Mouse (Mus musculus) hindbrain, embryonic 13.5 days (tissue): ENCODE data around the gene Ly6g5c. TPM values are rescaled to one million over a fixed set of nuclear protein-coding genes. Genes with fewer than 3 reads are reported as not detected.
"Not testable (repeated sequence)": the region's sequence is repeated elsewhere in the genome, so short reads cannot be mapped to it uniquely, and the experiment has no call there.

ENCODE experiments used
- ATAC-seq: fragments of 200-750 bp; cut with Nextera tagmentation; 2 replicates; pipeline ENCODE4 v1.8.0; 2017; ENCODE audit warnings: moderate TSS enrichment; ENCODE audit not compliant: low FRiP score
- H3K27ac ChIP-seq: fragments of 300-500 bp; sonication (generic); 2 replicates; pipeline ENCODE4 v1.5.1; 2015; ENCODE audit warnings: inconsistent platforms, mild to moderate bottlenecking, moderate library complexity
- H3K27me3 ChIP-seq: fragments of 300-500 bp; sonication (generic); 2 replicates; pipeline ENCODE4 v1.6.1; 2015; ENCODE audit warnings: mild to moderate bottlenecking, inconsistent platforms
- H3K36me3 ChIP-seq: fragments of 300-500 bp; sonication (generic); 2 replicates; pipeline ENCODE4 v1.6.1; 2015; ENCODE audit warnings: mild to moderate bottlenecking, inconsistent platforms
- H3K4me1 ChIP-seq: fragments of 300-500 bp; sonication (generic); replicated peaks from 2 replicates; pipeline ENCODE4 v1.6.1; 2015; ENCODE audit warnings: inconsistent platforms
- H3K4me2 ChIP-seq: fragments of 300-500 bp; sonication (generic); 2 replicates; pipeline ENCODE4 v1.6.1; 2015; ENCODE audit warnings: inconsistent platforms, mild to moderate bottlenecking, moderate library complexity
- H3K4me3 ChIP-seq: fragments of 300-500 bp; sonication (generic); 2 replicates; pipeline ENCODE4 v1.5.1; 2015; ENCODE audit warnings: mild to moderate bottlenecking, inconsistent platforms
- H3K9ac ChIP-seq: fragments of 300-500 bp; sonication (generic); 2 replicates; pipeline ENCODE4 v1.6.1; 2015; ENCODE audit warnings: mild to moderate bottlenecking, inconsistent platforms
- H3K9me3 ChIP-seq: fragments of 300-500 bp; sonication (generic); 2 replicates; pipeline ENCODE4 v1.6.1; 2016; ENCODE audit warnings: inconsistent platforms
- WGBS: fragments of 180-500 bp; shearing (Covaris S2); methylation state at CpG from one replicate; pipeline ENCODE4 v1.1.7; 2015; 5-methylcytosine and 5-hydroxymethylcytosine counted together
- polyA plus RNA-seq: library from polyadenylated mRNA; unstranded; fragments of >200 nt; fragmentation: Nextera tagmentation; extraction: Ambion mirVana; gene quantifications from 2 replicates; pipeline ENCODE4 v1.2.1, GENCODE M21; 2015

Ly6g5c gene
- polyA plus RNA-seq, 1 experiment from 2014 or later: 0.36 TPM

GRCm38 (mm10) chr17:35121871-35122303 is 13.8 kb downstream of the Ly6g5c start, which contains the start of gene Csnk2b:
Gene Csnk2b (minus strand): TSS chr17:35122053.
- H3K4me3 ChIP-seq: peak within 1 kb of the TSS; percentile 93
- peaks cover 41% of the 10 kb centered on the region for H3K36me3 ChIP-seq
- peak; percentile 63 for ATAC-seq
- peak within 1 kb of the TSS; percentile 94 for H3K27ac ChIP-seq
- H3K9me3 ChIP-seq: no peaks in the 10 kb centered on the region
- peaks cover 38% of the 10 kb centered on the region for H3K4me1 ChIP-seq
- H3K4me2 ChIP-seq: peak within 1 kb of the TSS; percentile 91
- no peaks in the 10 kb centered on the region for H3K27me3 ChIP-seq
- H3K9ac ChIP-seq: peak within 1 kb of the TSS; percentile 97
- WGBS: under 1% methylated on average over 19 of the region's 19 CpGs

- 94% methylated on average over 9 of the region's 9 CpGs for WGBS
- H3K4me2 ChIP-seq, H3K27ac ChIP-seq, H3K27me3 ChIP-seq, H3K9ac ChIP-seq, H3K4me3 ChIP-seq, H3K9me3 ChIP-seq, ATAC-seq: not testable (repeated sequence)
- H3K4me1 ChIP-seq: peaks cover 49% of the 10 kb centered on the region
- peaks cover 33% of the 10 kb centered on the region for H3K36me3 ChIP-seq
These were observed 15.2 kb downstream of the Ly6g5c start for GRCm38 (mm10) chr17:35123287-35123686.

DNA sequence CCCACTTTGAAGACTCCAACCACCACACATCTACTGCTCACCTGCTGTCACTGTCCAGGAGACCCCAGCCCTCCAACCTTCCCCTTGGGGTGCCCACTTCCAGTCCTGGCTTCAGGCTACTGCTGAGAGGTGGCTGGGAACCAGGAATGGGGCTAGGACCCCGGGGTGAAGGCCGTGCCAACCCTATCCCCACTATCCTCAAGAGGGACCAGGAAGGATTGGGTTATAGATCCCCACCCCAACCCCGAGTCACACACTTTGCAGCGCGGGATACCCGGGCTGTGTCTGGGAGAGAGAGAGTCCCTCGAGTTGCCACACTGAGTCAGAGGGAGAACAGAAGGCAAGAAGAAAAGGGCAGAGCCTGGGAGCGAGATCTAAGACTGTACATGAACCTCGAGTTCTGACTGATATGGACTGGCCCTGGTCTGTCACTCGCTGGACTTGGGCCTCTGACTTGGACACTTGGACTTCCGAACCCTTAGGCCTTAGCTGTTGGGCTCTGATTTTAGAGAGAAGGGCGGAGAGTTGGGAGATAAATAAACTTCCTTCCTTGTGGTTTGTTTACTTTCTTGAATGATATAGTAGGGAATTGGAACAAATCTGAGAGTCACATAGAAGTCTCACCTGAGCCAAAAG is 16.3 kb downstream of the Ly6g5c start:
- H3K27ac ChIP-seq, ATAC-seq: not testable (repeated sequence)
- 95% methylated on average over 12 of the region's 12 CpGs for WGBS

GRCm38 (mm10) chr17:35125081-35125480 is 17.0 kb downstream of the Ly6g5c start:
- Histone ChIP-seq H3K27ac (no peak overlapping the region), H3K4me1 (peaks cover 46% of the 10 kb centered on the region), H3K9ac (peak overlapping the region; percentile 84; the same call in 1 of the 2 replicates), H3K4me2 (peak overlapping the region; percentile 77; the same call in 1 of the 2 replicates), H3K4me3 (peak overlapping the region; percentile 57; the same call in 1 of the 2 replicates), H3K27me3 (no peaks in the 10 kb centered on the region), H3K36me3 (peaks cover 23% of the 10 kb centered on the region), H3K9me3 (no peaks in the 10 kb centered on the region)
- no peak for ATAC-seq
- WGBS: 96% methylated on average over 1 of the region's 1 CpGs

More for the DNA sequence above, 16.3 kb downstream of the Ly6g5c start:
- H3K9me3 ChIP-seq, H3K27me3 ChIP-seq, H3K9ac ChIP-seq, H3K4me2 ChIP-seq, H3K4me3 ChIP-seq: not testable (repeated sequence)
- Histone ChIP-seq H3K36me3 (peaks cover 23% of the 10 kb centered on the region), H3K4me1 (peaks cover 53% of the 10 kb centered on the region)

- no peak for ATAC-seq
- Histone ChIP-seq H3K4me2 (peak overlapping the region; percentile 77), H3K4me3 (peak overlapping the region; percentile 57), H3K27ac (peak overlapping the region; percentile 80; the same call in 1 of the 2 replicates), H3K27me3 (no peaks in the 10 kb centered on the region), H3K9me3 (no peaks in the 10 kb centered on the region), H3K4me1 (peaks cover 42% of the 10 kb centered on the region), H3K9ac (peak overlapping the region; percentile 84), H3K36me3 (peaks cover 28% of the 10 kb centered on the region)
- WGBS: 34% methylated on average over 6 of the region's 6 CpGs
These were observed 17.5 kb downstream of the Ly6g5c start for GRCm38 (mm10) chr17:35125578-35125977.

- Histone ChIP-seq H3K4me3 (peak within 1 kb of the TSS; percentile 57), H3K36me3 (peaks cover 28% of the 10 kb centered on the region), H3K27me3 (no peaks in the 10 kb centered on the region), H3K4me1 (peaks cover 40% of the 10 kb centered on the region), H3K27ac (peak within 1 kb of the TSS; percentile 80), H3K4me2 (peak within 1 kb of the TSS; percentile 77), H3K9ac (peak within 1 kb of the TSS; percentile 84), H3K9me3 (no peaks in the 10 kb centered on the region)
- under 1% methylated on average over 36 of the region's 36 CpGs for WGBS
- ATAC-seq: peak; percentile 12
These were observed 18.1 kb downstream of the Ly6g5c start, which contains the start of gene D17H6S53E for GRCm38 (mm10) chr17:35126206-35126611. Gene D17H6S53E (plus strand): TSS chr17:35126373.

DNA sequence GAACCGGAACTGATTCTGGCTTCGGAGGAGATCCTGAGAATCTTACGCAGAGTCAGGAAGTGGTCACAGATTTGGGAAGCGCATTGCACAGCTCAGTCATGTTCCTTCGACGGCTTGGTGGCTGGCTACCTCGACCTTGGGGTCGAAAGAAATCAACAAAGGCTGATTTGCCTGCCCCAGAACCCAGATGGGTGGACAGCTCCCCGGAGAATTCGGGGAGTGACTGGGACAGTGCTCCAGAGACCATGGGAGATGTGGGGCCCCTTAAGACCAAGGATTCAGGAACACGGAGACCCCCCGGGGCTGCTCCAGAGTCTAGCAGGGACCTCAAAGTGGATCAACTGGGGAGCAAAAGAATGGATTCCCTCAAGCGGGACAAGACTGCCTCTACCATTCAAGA is 18.9 kb downstream of the Ly6g5c start:
- peaks cover 40% of the 10 kb centered on the region for H3K4me1 ChIP-seq
- no peaks in the 10 kb centered on the region for H3K9me3 ChIP-seq
- H3K36me3 ChIP-seq: peaks cover 28% of the 10 kb centered on the region
- no peaks in the 10 kb centered on the region for H3K27me3 ChIP-seq
- ATAC-seq: no peak
- peak overlapping the region; percentile 57 for H3K4me3 ChIP-seq
- no peak overlapping the region for H3K27ac ChIP-seq
- H3K9ac ChIP-seq: peak overlapping the region; percentile 84
- 74% methylated on average over 13 of the region's 13 CpGs for WGBS
- H3K4me2 ChIP-seq: peak overlapping the region; percentile 77

DNA sequence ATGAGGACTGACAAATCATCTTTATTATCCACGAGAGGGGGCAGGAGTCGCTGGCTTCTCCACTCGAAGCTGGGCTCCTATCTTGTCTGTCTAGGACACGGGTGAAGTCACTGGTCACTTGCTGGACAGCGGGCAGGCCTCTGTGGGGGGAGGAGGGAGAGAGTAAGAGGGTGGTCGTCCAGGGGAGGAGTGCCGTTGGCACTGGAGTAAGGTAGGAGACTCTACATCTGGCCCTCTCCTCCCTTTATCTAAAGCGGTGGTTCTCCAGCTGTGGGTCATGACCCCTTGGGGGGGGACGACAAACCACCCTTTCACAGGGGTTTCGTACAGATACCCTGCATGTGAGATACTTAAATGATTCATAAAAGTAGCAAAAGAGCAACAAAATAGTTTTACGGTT is 20.9 kb downstream of the Ly6g5c start:
- Histone ChIP-seq H3K9ac (no peak overlapping the region), H3K4me1 (peaks cover 32% of the 10 kb centered on the region), H3K27ac (no peak overlapping the region), H3K4me3 (no peak overlapping the region), H3K9me3 (no peaks in the 10 kb centered on the region), H3K27me3 (no peaks in the 10 kb centered on the region), H3K36me3 (peaks cover 23% of the 10 kb centered on the region), H3K4me2 (no peak overlapping the region)
- ATAC-seq: no peak
- WGBS: 67% methylated on average over 11 of the region's 11 CpGs

- 91% methylated on average over 8 of the region's 8 CpGs for WGBS
- Histone ChIP-seq H3K9me3 (no peaks in the 10 kb centered on the region), H3K4me2 (no peak overlapping the region), H3K4me1 (peaks cover 24% of the 10 kb centered on the region), H3K27ac (no peak overlapping the region), H3K4me3 (no peak overlapping the region), H3K27me3 (no peaks in the 10 kb centered on the region), H3K36me3 (peaks cover 12% of the 10 kb centered on the region), H3K9ac (peak overlapping the region; percentile 36; the same call in 1 of the 2 replicates)
- ATAC-seq: no peak
These were observed 23.0 kb downstream of the Ly6g5c start for GRCm38 (mm10) chr17:35131038-35131437.

DNA sequence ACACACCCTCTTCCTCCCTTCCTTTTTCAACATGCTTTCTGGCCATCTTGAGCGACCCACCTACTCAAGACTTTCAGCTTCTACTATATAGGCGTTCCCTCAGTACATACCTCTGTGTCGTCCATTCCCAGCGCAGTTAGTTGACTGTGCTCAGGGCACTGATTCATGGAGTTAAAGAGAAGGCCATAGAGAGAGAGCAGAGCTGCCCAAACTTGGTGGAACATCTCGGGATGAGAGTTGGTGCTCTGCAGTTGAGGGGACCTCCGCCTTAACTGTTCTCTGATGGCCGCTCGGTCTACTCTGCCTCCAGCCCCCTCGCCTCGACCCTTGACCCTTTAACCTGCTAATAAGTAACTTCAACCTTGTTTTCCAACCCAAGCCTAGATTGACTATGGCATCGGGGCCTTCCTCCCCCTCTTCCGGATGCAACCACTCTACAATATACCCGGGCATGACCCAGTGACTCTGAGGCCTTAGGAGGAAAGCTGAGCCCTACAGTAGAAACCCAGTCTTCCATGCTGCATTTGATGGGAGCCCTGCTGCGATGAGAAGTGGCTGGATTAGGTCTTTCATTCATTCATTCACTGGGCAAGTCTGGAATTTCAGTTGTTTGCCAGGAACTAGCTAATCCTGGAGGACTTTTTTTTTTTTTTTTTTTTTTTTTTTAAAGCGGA is 23.6 kb downstream of the Ly6g5c start, which contains the start of gene Apom:
TSS of gene Apom (minus strand) at position 551 of the 674 bp plus-strand sequence.
- no peaks in the 10 kb centered on the region for H3K9me3 ChIP-seq
- WGBS: 78% methylated on average over 15 of the region's 15 CpGs
- no peak within 1 kb of the TSS for H3K27ac ChIP-seq
- peaks cover 24% of the 10 kb centered on the region for H3K4me1 ChIP-seq
- no peak for ATAC-seq
- H3K4me3 ChIP-seq: no peak within 1 kb of the TSS
- H3K27me3 ChIP-seq: no peaks in the 10 kb centered on the region
- no peak within 1 kb of the TSS for H3K4me2 ChIP-seq
- H3K36me3 ChIP-seq: peaks cover 12% of the 10 kb centered on the region
- peak within 1 kb of the TSS; percentile 36; the same call in 1 of the 2 replicates for H3K9ac ChIP-seq

- Histone ChIP-seq H3K9me3 (no peaks in the 10 kb centered on the region), H3K4me2 (no peak overlapping the region), H3K27me3 (no peaks in the 10 kb centered on the region), H3K36me3 (peaks cover 12% of the 10 kb centered on the region), H3K4me1 (peaks cover 24% of the 10 kb centered on the region), H3K4me3 (no peak overlapping the region), H3K27ac (no peak overlapping the region), H3K9ac (no peak overlapping the region)
- WGBS: 78% methylated on average over 3 of the region's 3 CpGs
- ATAC-seq: no peak
These were observed 24.1 kb downstream of the Ly6g5c start for GRCm38 (mm10) chr17:35132174-35132560.

- H3K4me1 ChIP-seq: peaks cover 26% of the 10 kb centered on the region
- ATAC-seq: no peak
- 95% methylated on average over 7 of the region's 7 CpGs for WGBS
These were observed 25.4 kb downstream of the Ly6g5c start for GRCm38 (mm10) chr17:35133517-35133916.

More at GRCm38 (mm10) chr17:35133517-35133916, 25.4 kb downstream of the Ly6g5c start:
- no peak overlapping the region for H3K4me2 ChIP-seq
- no peaks in the 10 kb centered on the region for H3K9me3 ChIP-seq
- H3K36me3 ChIP-seq: peaks cover 13% of the 10 kb centered on the region
- no peak overlapping the region for H3K9ac ChIP-seq
- H3K4me3 ChIP-seq: no peak overlapping the region
- no peak overlapping the region for H3K27ac ChIP-seq
- no peaks in the 10 kb centered on the region for H3K27me3 ChIP-seq
